Mouse (Mus musculus) lung, embryonic 16.5 days (tissue): ENCODE measurements at regions not wholly inside any gene's neighbourhood (a gene's known extent, or its start where the extent isn't known, plus 50 kb on each side); places are given as distances from the start of the nearest gene placed in this dataset.

Source experiments
- ATAC-seq: fragments of 200-750 bp; cut with Nextera tagmentation; 2 replicates; pipeline ENCODE4 v1.8.0; 2017; ENCODE audit warnings: low read depth, mild to moderate bottlenecking, moderate library complexity
- H3K27ac ChIP-seq: fragments of 300-500 bp; sonication (generic); 2 replicates; pipeline ENCODE4 v1.5.1; 2014; ENCODE audit warnings: mild to moderate bottlenecking, control low read depth, low read length
- H3K27me3 ChIP-seq: fragments of 300-500 bp; sonication (generic); 2 replicates; pipeline ENCODE4 v1.6.1; 2014; ENCODE audit warnings: low read depth, low read length, mixed read lengths; ENCODE audit not compliant: control insufficient read depth, insufficient read depth
- H3K36me3 ChIP-seq: fragments of 300-500 bp; sonication (generic); 2 replicates; pipeline ENCODE4 v1.6.1; 2014; ENCODE audit warnings: low read length; ENCODE audit not compliant: control insufficient read depth, insufficient read depth
- H3K4me1 ChIP-seq: fragments of 300-500 bp; sonication (generic); replicated peaks from 2 replicates; pipeline ENCODE4 v1.6.1; 2014; ENCODE audit warnings: low read length, mixed read lengths; ENCODE audit not compliant: control insufficient read depth, insufficient read depth
- H3K4me2 ChIP-seq: fragments of 300-500 bp; sonication (generic); 2 replicates; pipeline ENCODE4 v1.6.1; 2014; ENCODE audit warnings: low read depth, low read length, control low read depth
- H3K4me3 ChIP-seq: fragments of 300-500 bp; sonication (generic); 2 replicates; pipeline ENCODE4 v1.5.1; 2014; ENCODE audit warnings: mild to moderate bottlenecking, low read length, control low read depth
- H3K9ac ChIP-seq: fragments of 300-500 bp; sonication (generic); 2 replicates; pipeline ENCODE4 v1.6.1; 2014; ENCODE audit warnings: low read length, control low read depth
- H3K9me3 ChIP-seq: fragments of 300-500 bp; sonication (generic); 2 replicates; pipeline ENCODE4 v1.6.1; 2016; ENCODE audit warnings: low read length; ENCODE audit not compliant: control insufficient read depth
- WGBS: fragments of 180-500 bp; shearing (Covaris S2); extraction: QIAGEN DNeasy Blood & Tissue Kit; methylation state at CpG from one replicate; pipeline ENCODE4 v1.1.7; 2014; 5-methylcytosine and 5-hydroxymethylcytosine counted together

GRCm38 (mm10) chr15:52161568-52162316 is 1723.0 kb upstream of the Gm7489 start:
- Histone ChIP-seq H3K27me3 (no peaks in the 10 kb centered on the region), H3K4me2 (no peak overlapping the region), H3K36me3 (no peaks in the 10 kb centered on the region), H3K9me3 (no peaks in the 10 kb centered on the region), H3K27ac (no peak overlapping the region), H3K4me3 (no peak overlapping the region), H3K4me1 (peaks cover 10% of the 10 kb centered on the region), H3K9ac (peak overlapping the region; percentile 14; the same call in 1 of the 2 replicates)
- 18% methylated on average over 19 of the region's 19 CpGs for WGBS
- no peak for ATAC-seq

GRCm38 (mm10) chr15:52166144-52166543 is 1718.6 kb upstream of the Gm7489 start:
- H3K4me2 ChIP-seq: no peak overlapping the region
- WGBS: 80% methylated on average over 4 of the region's 4 CpGs
- no peaks in the 10 kb centered on the region for H3K9me3 ChIP-seq
- H3K9ac ChIP-seq: no peak overlapping the region
- peaks cover 5% of the 10 kb centered on the region for H3K4me1 ChIP-seq
- H3K36me3 ChIP-seq: no peaks in the 10 kb centered on the region
- H3K27me3 ChIP-seq: no peaks in the 10 kb centered on the region
- no peak overlapping the region for H3K4me3 ChIP-seq
- no peak for ATAC-seq
- H3K27ac ChIP-seq: no peak overlapping the region

DNA sequence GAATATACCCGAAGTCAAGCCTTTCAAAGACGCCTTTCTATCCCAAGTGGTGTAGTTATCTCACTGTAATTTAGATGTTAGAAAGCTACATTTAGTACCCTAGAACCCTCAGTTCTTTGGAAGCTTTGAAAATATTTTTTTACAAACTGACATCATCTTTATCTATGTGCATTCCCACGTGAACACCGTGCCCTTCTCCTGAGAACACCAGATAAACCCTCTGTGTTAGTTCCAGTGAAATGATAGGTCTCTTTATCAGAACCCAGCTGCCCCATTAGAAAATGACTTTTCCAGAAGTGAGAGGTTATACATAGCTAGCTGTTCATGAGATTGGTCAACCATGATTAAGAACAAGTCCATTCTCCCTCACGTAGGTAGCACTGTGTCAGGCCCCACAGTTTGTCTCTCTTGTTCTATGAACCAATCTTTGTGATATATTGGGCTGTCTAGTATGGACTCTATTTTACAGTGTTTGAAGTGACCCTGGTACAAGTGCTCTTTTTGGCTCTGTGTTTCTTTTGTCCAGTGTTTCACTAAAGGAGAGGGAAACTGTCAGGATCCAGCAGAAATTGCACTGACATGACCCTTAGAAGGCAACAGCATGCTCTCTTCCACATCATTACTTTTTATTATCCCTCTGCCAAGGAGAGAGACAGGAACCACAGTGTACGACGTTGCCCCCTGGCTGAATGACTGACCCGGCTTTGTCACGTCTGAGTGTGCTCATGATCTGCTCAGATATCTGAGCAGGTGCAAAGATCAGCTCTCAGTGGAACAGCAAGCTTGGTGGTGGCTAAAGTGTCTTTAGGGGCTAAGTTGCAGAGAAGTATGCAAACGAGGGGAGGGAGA is 1717.9 kb upstream of the Gm7489 start:
- no peak overlapping the region for H3K4me3 ChIP-seq
- H3K27me3 ChIP-seq: no peaks in the 10 kb centered on the region
- no peak overlapping the region for H3K9ac ChIP-seq
- H3K4me2 ChIP-seq: no peak overlapping the region
- peaks cover under 1% of the 10 kb centered on the region; the same call in 1 of the 2 replicates for H3K4me1 ChIP-seq
- no peaks in the 10 kb centered on the region for H3K9me3 ChIP-seq
- no peaks in the 10 kb centered on the region for H3K36me3 ChIP-seq
- WGBS: 65% methylated on average over 10 of the region's 10 CpGs
- ATAC-seq: no peak
- no peak overlapping the region for H3K27ac ChIP-seq

DNA sequence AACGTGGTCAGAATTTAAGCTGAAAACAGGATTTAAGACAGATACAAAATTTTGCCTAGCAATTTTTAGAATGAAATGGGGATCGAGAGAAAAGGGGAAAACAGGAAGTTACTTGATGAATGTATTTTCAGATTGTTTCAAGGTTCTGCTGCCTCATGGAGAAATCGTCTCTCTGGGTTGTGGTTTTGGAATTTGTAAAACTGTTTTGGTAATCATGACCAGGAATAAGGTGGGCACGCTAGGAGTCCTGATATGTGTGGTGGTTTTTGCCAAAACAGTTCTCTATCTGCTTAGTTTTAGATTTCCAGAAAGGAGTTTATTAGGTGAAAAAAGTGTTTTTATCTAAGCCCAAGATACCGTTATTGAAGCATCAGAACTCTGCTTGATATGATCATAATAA is 1716.9 kb upstream of the Gm7489 start:
- Histone ChIP-seq H3K4me1 (no peaks in the 10 kb centered on the region), H3K9me3 (no peaks in the 10 kb centered on the region), H3K27me3 (no peaks in the 10 kb centered on the region), H3K36me3 (no peaks in the 10 kb centered on the region), H3K27ac (no peak overlapping the region), H3K4me2 (no peak overlapping the region), H3K4me3 (no peak overlapping the region), H3K9ac (no peak overlapping the region)
- 64% methylated on average over 5 of the region's 5 CpGs for WGBS
- no peak for ATAC-seq

- H3K27me3 ChIP-seq: no peaks in the 10 kb centered on the region
- no peak overlapping the region for H3K9ac ChIP-seq
- H3K36me3 ChIP-seq: no peaks in the 10 kb centered on the region
- no peak for ATAC-seq
- H3K4me2 ChIP-seq: no peak overlapping the region
- no peak overlapping the region for H3K4me3 ChIP-seq
- no peaks in the 10 kb centered on the region for H3K9me3 ChIP-seq
- no peak overlapping the region for H3K27ac ChIP-seq
- WGBS: 63% methylated on average over 1 of the region's 1 CpGs
- no peaks in the 10 kb centered on the region for H3K4me1 ChIP-seq
Observed at GRCm38 (mm10) chr15:52176951-52177350, 1707.8 kb upstream of the Gm7489 start.

- WGBS: 51% methylated on average over 3 of the region's 3 CpGs
Observed at GRCm38 (mm10) chr15:52178668-52179067, 1706.0 kb upstream of the Gm7489 start.

GRCm38 (mm10) chr15:52179379-52179778 is 1705.3 kb upstream of the Gm7489 start:
- no peak overlapping the region for H3K4me2 ChIP-seq
- no peaks in the 10 kb centered on the region for H3K36me3 ChIP-seq

More at GRCm38 (mm10) chr15:52178668-52179067, 1706.0 kb upstream of the Gm7489 start:
- Histone ChIP-seq H3K4me3 (no peak overlapping the region), H3K27me3 (no peaks in the 10 kb centered on the region), H3K4me1 (no peaks in the 10 kb centered on the region), H3K9me3 (no peaks in the 10 kb centered on the region), H3K36me3 (no peaks in the 10 kb centered on the region), H3K27ac (no peak overlapping the region), H3K4me2 (no peak overlapping the region), H3K9ac (no peak overlapping the region)
- ATAC-seq: no peak

DNA sequence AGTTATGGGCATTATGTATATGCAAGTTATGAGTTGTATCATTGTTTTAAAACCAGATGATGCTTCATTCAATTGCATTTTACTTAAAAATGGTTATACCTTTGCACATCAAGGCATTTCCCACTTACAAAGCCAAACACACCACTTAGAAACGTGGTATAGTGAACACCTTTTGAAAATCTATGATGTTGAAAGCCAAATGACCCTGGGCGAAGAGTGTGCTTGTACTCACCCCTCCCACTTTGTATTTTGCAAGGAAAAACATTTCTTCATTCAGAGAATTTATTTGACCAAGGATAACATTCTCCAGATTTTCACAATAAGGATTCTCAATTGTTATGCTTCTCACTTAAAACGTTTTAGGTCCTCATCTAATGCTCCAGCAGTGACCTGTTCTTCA is 1693.5 kb upstream of the Gm7489 start:
- H3K9ac ChIP-seq: no peak overlapping the region
- ATAC-seq: no peak
- H3K27me3 ChIP-seq: no peaks in the 10 kb centered on the region
- H3K27ac ChIP-seq: no peak overlapping the region
- no peak overlapping the region for H3K4me3 ChIP-seq
- H3K4me2 ChIP-seq: no peak overlapping the region
- no peaks in the 10 kb centered on the region for H3K36me3 ChIP-seq
- H3K4me1 ChIP-seq: no peaks in the 10 kb centered on the region
- H3K9me3 ChIP-seq: no peaks in the 10 kb centered on the region
- 59% methylated on average over 3 of the region's 3 CpGs for WGBS

More at GRCm38 (mm10) chr15:52179379-52179778, 1705.3 kb upstream of the Gm7489 start:
- no peak overlapping the region for H3K27ac ChIP-seq
- no peak overlapping the region for H3K4me3 ChIP-seq
- H3K9ac ChIP-seq: no peak overlapping the region
- H3K4me1 ChIP-seq: no peaks in the 10 kb centered on the region
- no peaks in the 10 kb centered on the region for H3K9me3 ChIP-seq
- no peaks in the 10 kb centered on the region for H3K27me3 ChIP-seq
- ATAC-seq: no peak

- H3K36me3 ChIP-seq: no peaks in the 10 kb centered on the region
- H3K27me3 ChIP-seq: no peaks in the 10 kb centered on the region
- no peak overlapping the region for H3K27ac ChIP-seq
- H3K4me1 ChIP-seq: 0 out of 2 replicates have a peak, but pooled peaks cover 2% of the 10 kb centered on the region
- WGBS: 34% methylated on average over 3 of the region's 3 CpGs
- no peak for ATAC-seq
- H3K9ac ChIP-seq: no peak overlapping the region
- no peak overlapping the region for H3K4me2 ChIP-seq
- no peaks in the 10 kb centered on the region for H3K9me3 ChIP-seq
- H3K4me3 ChIP-seq: no peak overlapping the region
Observed at GRCm38 (mm10) chr15:52207271-52207670, 1677.4 kb upstream of the Gm7489 start.
